Mouse (Mus musculus): ENCODE measurements around the gene Klhdc8b. TPM values are rescaled to one million over a fixed set of nuclear protein-coding genes. Genes with fewer than 3 reads are reported as not detected.

Klhdc8b gene
- 67.2 and 75.3 TPM in 2 replicates for polyA plus RNA-seq (2015; fragmentation: Nextera tagmentation; extraction: Ambion mirVana)

DNA sequence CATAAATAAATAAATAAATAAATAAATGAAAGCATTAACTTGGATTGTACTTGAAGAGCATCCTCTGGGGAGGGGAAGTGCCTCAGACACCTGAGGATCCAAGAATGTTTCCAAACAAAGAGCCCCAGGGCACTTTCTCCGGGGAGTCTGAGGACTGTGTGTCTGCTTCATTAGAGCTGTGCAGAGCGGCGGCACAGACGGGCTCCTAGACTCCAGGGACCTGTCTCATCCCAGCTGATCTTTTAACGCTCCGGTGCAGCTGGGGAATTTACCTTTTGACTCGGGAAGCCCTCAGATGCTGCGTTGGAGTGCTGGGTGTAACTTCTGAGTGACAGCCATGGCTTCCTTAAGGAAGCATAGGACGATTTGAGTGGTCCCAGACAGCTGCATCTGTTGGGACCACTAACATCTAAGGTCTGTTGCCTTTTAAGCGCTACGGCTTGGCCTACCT, at the start of gene Klhdc8b:
Gene Klhdc8b, minus strand, starts transcription at position 401 of the 451 bp plus-strand sequence.
- Histone ChIP-seq H3K27ac (peak within 1 kb of the TSS; percentile 99), H3K4me2 (peak within 1 kb of the TSS; percentile 74), H3K4me1 (peaks cover 21% of the 10 kb centered on the region), H3K36me3 (peaks cover 33% of the 10 kb centered on the region), H3K4me3 (peak within 1 kb of the TSS; percentile 90), H3K27me3 (no peaks in the 10 kb centered on the region), H3K9ac (peak within 1 kb of the TSS; percentile 87), H3K9me3 (no peaks in the 10 kb centered on the region)
- 16% methylated on average over 11 of the region's 11 CpGs for WGBS
- ATAC-seq (ENCODE audit: borderline replicate concordance, extremely low read depth, low FRiP score, low TSS enrichment), result peak; percentile 13

DNA sequence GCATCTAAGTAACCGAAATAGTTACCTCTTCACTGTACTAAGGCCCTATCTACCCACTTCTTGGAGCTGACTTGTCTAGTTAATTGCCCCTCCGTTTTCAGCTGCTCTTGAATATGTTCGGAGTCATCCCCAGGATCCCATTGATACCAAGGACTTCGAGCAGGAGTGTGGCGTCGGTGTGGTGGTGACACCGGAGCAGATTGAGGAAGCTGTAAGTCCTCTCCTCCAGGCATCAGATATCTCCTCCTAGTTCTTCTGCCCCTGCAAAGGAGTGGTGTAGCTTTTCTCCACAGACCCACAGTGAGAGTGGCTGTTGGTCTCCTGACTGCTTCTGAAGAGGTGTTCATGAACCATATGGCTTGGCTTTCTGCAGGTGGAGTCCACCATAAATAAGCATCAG, 47.4 kb upstream of the Klhdc8b start:
- H3K27ac ChIP-seq, result no peak overlapping the region
- WGBS, result 84% methylated on average over 7 of the region's 7 CpGs
- H3K4me1 ChIP-seq, result peaks cover 19% of the 10 kb centered on the region
- no peaks in the 10 kb centered on the region for H3K27me3 ChIP-seq
- H3K9ac ChIP-seq, result peak overlapping the region; percentile 87; the same call in 1 of the 2 replicates
- peak overlapping the region; percentile 75 for H3K4me2 ChIP-seq
- no peaks in the 10 kb centered on the region for H3K9me3 ChIP-seq
- ATAC-seq (ENCODE audit: borderline replicate concordance, extremely low read depth, low FRiP score, low TSS enrichment), result no peak
- H3K36me3 ChIP-seq, result peaks cover 46% of the 10 kb centered on the region
- H3K4me3 ChIP-seq, result peak overlapping the region; percentile 78

DNA sequence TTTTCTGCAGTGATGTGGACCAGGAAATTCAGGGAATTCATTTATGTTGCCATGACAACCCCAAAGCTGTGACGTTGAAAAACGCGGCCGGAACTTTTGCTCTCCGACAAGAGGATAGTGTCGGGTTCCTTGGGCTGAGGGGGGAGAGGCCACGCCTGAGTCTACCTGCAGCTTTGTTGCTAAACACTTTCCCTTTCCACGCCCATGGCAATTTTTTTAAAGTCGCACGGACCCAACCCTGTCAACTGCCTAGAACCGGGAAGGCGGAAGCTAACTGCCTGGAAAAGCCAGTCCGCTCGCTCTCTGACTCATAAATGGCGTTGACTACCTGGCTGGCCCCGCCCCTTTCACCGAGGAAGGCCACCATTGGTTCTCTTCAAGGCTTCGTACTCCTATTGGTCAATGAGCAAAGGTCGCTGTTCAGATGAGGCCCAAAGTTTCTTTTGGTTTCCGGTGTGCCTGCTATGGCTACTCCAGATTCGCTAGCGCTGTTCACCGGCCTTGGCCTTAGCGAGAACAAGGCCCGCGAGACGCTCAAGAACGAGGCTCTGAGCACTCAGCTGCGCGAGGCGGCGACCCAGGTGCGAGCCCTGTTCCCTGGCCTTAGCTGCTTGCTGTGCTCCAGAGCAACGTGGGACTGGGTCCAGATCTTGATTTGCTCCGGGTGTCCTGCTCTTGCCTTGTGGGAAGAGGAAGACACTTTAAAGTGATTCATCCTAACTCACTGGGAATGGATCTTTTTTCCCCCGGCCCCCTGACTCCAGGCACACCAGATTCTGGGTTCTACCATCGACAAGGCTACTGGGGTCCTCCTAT, 46.4 kb upstream of the Klhdc8b start, which contains the start of gene Qars:
Gene Qars, plus strand, starts transcription at position 88 of the 816 bp plus-strand sequence.
- H3K9me3 ChIP-seq, result no peaks in the 10 kb centered on the region
- H3K4me3 ChIP-seq, result peak within 1 kb of the TSS; percentile 78
- peak within 1 kb of the TSS; percentile 87 for H3K9ac ChIP-seq
- H3K27ac ChIP-seq, result peak within 1 kb of the TSS; percentile 79
- H3K4me1 ChIP-seq, result peaks cover 19% of the 10 kb centered on the region
- peak within 1 kb of the TSS; percentile 75 for H3K4me2 ChIP-seq
- no peaks in the 10 kb centered on the region for H3K27me3 ChIP-seq
- ATAC-seq (ENCODE audit: borderline replicate concordance, extremely low read depth, low FRiP score, low TSS enrichment), result peak; percentile 96
- WGBS, result under 1% methylated on average over 37 of the region's 37 CpGs
- peaks cover 41% of the 10 kb centered on the region for H3K36me3 ChIP-seq

DNA sequence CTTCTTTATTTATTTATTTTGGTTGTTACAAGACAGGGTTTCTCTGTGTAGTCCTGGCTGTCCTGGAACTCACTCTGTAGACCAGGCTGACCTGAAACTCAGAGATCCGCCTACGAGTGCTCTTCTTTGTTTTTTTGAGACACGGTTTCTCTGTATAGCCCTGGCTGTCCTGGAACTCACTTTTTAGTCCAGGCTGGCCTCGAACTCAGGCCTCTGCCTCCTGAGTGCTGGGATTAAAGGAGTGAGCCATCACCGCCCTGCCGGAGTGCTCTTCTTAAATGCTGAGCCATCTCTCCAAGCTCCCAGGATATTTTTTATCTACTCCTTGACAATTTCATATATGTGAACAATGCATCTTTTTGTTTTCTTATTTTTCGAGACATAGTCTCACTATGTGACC, 45.5 kb upstream of the Klhdc8b start:
- H3K27me3 ChIP-seq, result no peaks in the 10 kb centered on the region
- 88% methylated on average over 7 of the region's 7 CpGs for WGBS
- ATAC-seq (ENCODE audit: borderline replicate concordance, extremely low read depth, low FRiP score, low TSS enrichment), result no peak
- no peak overlapping the region for H3K9ac ChIP-seq
- peaks cover 41% of the 10 kb centered on the region for H3K36me3 ChIP-seq
- H3K9me3 ChIP-seq, result no peaks in the 10 kb centered on the region
- peak overlapping the region; percentile 78 for H3K4me3 ChIP-seq
- H3K4me1 ChIP-seq, result peaks cover 19% of the 10 kb centered on the region
- peak overlapping the region; percentile 75 for H3K4me2 ChIP-seq
- H3K27ac ChIP-seq, result peak overlapping the region; percentile 79; the same call in 1 of the 2 replicates

DNA sequence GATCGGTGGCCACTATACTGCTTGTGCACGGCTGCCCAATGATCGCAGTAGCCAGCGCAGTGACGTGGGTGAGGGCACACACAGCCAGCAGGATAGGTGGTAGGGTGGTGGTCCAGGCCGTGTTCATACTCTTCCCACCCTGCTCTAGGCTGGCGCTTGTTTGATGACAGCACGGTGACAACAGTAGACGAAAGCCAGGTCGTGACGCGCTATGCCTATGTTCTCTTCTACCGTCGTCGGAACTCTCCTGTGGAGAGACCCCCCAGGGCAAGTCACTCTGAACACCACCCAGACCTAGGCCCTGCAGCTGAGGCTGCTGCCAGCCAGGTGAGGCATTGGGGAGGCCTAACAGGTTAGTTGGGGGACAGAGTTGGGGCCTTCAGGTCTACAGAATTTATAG, 38.6 kb upstream of the Klhdc8b start:
- Histone ChIP-seq H3K27me3 (no peaks in the 10 kb centered on the region), H3K4me2 (no peak overlapping the region), H3K4me3 (no peak overlapping the region), H3K36me3 (peaks cover 84% of the 10 kb centered on the region), H3K4me1 (no peaks in the 10 kb centered on the region), H3K27ac (no peak overlapping the region), H3K9me3 (no peaks in the 10 kb centered on the region), H3K9ac (no peak overlapping the region)
- 93% methylated on average over 15 of the region's 15 CpGs for WGBS
- ATAC-seq (ENCODE audit: borderline replicate concordance, extremely low read depth, low FRiP score, low TSS enrichment), result no peak

DNA sequence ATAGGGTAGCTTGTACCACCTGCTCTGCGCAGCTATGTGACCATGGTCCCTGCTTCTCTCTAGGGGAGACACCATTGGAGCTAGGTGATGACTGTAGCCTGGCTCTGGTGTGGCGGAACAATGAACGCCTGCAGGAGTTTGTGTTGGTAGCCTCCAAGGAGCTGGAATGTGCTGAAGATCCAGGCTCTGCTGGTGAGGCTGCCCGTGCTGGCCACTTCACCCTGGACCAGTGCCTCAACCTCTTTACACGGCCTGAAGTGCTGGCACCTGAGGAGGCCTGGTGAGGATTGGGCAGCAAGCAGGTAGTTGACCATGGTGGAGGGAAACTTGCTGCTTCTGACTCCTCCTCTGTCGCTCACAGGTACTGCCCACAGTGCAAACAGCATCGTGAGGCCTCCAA, 37.9 kb upstream of the Klhdc8b start:
- no peaks in the 10 kb centered on the region for H3K9me3 ChIP-seq
- 91% methylated on average over 7 of the region's 7 CpGs for WGBS
- no peak overlapping the region for H3K27ac ChIP-seq
- H3K4me1 ChIP-seq, result no peaks in the 10 kb centered on the region
- H3K36me3 ChIP-seq, result peaks cover 91% of the 10 kb centered on the region
- no peaks in the 10 kb centered on the region for H3K27me3 ChIP-seq
- H3K4me2 ChIP-seq, result no peak overlapping the region
- no peak for ATAC-seq (ENCODE audit: borderline replicate concordance, extremely low read depth, low FRiP score, low TSS enrichment)
- H3K9ac ChIP-seq, result no peak overlapping the region
- H3K4me3 ChIP-seq, result no peak overlapping the region

DNA sequence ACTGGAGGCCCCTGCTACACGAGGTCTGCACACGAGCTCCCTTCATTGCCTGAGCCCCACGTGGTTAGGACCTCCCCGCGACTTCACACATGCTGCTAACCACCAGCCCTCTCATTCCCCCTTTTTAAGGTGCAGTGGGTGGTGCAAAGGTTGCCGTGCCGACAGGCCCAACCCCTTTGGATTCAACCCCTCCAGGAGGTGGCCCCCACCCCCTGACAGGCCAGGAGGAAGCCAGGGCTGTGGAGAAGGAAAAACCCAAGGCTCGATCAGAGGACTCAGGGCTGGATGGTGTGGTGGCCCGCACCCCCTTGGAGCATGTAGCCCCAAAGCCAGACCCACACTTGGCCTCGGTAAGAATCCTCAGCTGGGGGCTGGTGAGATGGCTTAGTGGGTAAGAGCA, 33.5 kb upstream of the Klhdc8b start:
- no peaks in the 10 kb centered on the region for H3K27me3 ChIP-seq
- no peak overlapping the region for H3K4me2 ChIP-seq
- H3K9ac ChIP-seq, result no peak overlapping the region
- H3K9me3 ChIP-seq, result no peaks in the 10 kb centered on the region
- H3K4me1 ChIP-seq, result peaks cover 19% of the 10 kb centered on the region
- peaks cover 76% of the 10 kb centered on the region for H3K36me3 ChIP-seq
- ATAC-seq (ENCODE audit: borderline replicate concordance, extremely low read depth, low FRiP score, low TSS enrichment), result no peak
- WGBS, result 83% methylated on average over 10 of the region's 10 CpGs
- H3K4me3 ChIP-seq, result no peak overlapping the region
- no peak overlapping the region for H3K27ac ChIP-seq

DNA sequence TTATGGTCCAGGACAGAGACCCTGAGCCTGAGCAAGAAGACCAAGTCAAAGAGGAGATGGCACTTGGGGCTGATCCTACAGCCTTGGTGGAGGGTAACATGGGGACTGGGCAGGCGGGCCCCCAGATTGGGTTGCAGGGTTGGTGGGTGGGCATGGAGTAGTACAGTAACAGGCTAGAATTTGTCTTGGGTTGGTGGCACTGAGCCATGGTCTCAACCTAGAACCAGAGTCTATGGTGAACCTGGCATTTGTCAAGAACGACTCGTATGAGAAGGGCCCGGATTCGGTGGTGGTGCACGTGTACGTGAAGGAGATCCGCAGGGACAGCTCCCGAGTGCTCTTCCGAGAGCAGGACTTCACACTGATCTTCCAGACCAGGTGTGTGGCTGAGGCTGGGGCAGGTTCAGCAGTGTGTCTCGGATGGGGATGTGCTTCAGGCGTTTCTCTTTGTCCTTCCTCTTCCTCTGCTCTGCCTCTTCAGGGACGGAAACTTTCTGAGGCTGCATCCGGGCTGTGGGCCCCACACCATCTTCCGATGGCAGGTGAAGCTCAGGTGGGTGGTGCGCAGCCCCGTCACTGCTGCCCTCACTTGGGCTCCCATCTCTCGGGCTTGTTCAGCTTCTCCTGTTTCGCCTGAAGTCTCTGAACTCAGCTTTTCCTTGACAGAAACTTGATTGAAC, 32.9 kb upstream of the Klhdc8b start:
- Histone ChIP-seq H3K9me3 (no peaks in the 10 kb centered on the region), H3K36me3 (peaks cover 75% of the 10 kb centered on the region), H3K27me3 (no peaks in the 10 kb centered on the region), H3K27ac (no peak overlapping the region), H3K4me2 (no peak overlapping the region), H3K9ac (no peak overlapping the region), H3K4me3 (no peak overlapping the region), H3K4me1 (peaks cover 22% of the 10 kb centered on the region)
- 92% methylated on average over 19 of the region's 19 CpGs for WGBS
- no peak for ATAC-seq (ENCODE audit: borderline replicate concordance, extremely low read depth, low FRiP score, low TSS enrichment)

DNA sequence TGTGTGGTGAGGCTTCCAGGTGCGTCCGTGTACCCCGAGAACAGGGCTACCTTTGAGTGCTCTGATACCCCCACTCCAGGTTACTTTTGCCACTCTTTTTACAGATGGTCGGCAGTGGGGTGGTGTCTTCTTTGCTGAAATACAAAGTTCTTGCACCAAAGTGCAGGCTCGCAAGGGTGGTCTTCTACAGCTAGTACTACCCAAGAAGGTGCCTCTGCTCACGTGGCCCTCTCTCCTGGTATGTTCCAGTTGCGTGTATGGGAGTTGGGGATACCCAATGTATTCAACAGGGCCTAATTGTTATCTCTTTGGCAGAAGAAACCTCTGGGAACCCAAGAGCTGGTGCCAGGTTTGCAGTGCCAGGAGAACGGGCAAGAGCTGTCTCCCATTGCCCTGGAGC, 31.9 kb upstream of the Klhdc8b start:
- no peak for ATAC-seq (ENCODE audit: borderline replicate concordance, extremely low read depth, low FRiP score, low TSS enrichment)
- Histone ChIP-seq H3K9me3 (no peaks in the 10 kb centered on the region), H3K27me3 (no peaks in the 10 kb centered on the region), H3K4me1 (peaks cover 22% of the 10 kb centered on the region), H3K4me3 (no peak overlapping the region), H3K9ac (no peak overlapping the region), H3K4me2 (no peak overlapping the region), H3K27ac (no peak overlapping the region), H3K36me3 (peaks cover 75% of the 10 kb centered on the region)
- WGBS, result 94% methylated on average over 8 of the region's 8 CpGs

DNA sequence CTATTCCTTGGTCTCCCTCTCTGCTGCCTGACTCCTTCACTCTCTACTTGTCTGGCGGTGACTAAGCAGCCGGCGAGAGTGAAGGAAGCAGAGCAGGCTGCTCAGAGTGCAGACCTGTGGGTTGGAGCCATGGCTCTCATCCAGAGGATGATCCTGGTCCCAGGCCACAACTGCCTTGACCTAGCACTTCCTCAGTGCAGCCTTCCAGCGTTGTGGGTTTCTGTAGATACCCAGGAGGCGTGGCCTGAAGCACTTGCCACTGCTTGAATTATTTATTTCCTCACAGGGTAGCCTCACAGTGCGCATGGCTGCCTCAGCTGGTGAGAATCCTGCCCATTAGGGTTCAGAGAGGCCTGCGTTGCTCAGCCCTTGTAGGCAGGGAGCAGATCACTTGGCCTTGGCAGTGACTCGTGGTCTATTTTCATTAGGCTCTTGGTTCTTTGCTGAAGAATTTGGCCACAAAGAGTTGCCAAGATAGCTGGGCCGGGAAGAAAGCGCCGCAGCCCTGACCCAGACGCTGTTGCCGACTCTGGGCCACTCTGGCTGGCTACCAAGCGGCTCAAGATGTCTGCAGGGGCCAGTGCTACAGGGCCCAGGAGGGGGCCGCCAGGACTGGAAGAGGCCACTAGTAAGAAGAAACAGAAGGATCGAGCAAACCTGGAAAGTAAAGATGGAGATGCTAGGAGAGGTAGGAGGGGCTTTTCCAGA, 30.8 kb upstream of the Klhdc8b start:
- no peaks in the 10 kb centered on the region for H3K27me3 ChIP-seq
- peaks cover 22% of the 10 kb centered on the region for H3K4me1 ChIP-seq
- 77% methylated on average over 16 of the region's 16 CpGs for WGBS
- peak overlapping the region; percentile 99; the same call in 1 of the 2 replicates for H3K9ac ChIP-seq
- peak overlapping the region; percentile 80 for H3K4me2 ChIP-seq
- H3K4me3 ChIP-seq, result peak overlapping the region; percentile 99
- no peak for ATAC-seq (ENCODE audit: borderline replicate concordance, extremely low read depth, low FRiP score, low TSS enrichment)
- no peaks in the 10 kb centered on the region for H3K9me3 ChIP-seq
- peaks cover 75% of the 10 kb centered on the region for H3K36me3 ChIP-seq
- no peak overlapping the region for H3K27ac ChIP-seq

DNA sequence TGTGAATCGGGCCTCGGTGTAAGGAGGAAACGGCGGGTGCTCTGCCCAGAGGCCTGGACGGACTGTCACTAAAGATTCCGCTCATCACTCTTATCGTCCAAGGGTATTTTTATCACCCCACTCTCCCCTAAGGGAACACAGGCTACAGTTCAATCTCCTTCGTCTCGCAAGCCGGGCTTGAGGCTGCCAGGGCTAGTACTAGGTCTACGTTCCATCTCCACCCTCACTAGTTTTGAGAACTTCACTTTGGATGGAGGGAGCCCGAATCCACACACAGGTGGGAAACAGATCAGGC, 29.9 kb upstream of the Klhdc8b start:
- ATAC-seq (ENCODE audit: borderline replicate concordance, extremely low read depth, low FRiP score, low TSS enrichment), result no peak
- peak overlapping the region; percentile 98 for H3K27ac ChIP-seq
- H3K4me3 ChIP-seq, result peak overlapping the region; percentile 99
- 6% methylated on average over 12 of the region's 12 CpGs for WGBS
- H3K4me2 ChIP-seq, result peak overlapping the region; percentile 80
- H3K36me3 ChIP-seq, result peaks cover 75% of the 10 kb centered on the region
- peak overlapping the region; percentile 99 for H3K9ac ChIP-seq
- no peaks in the 10 kb centered on the region for H3K9me3 ChIP-seq
- no peaks in the 10 kb centered on the region for H3K27me3 ChIP-seq
- H3K4me1 ChIP-seq, result peaks cover 22% of the 10 kb centered on the region

Measured in lung, embryonic 15.5 days (tissue).